Mouse (Mus musculus) MEL (cell line): ENCODE results near the gene Tcf7. TPM values are rescaled to one million over a fixed set of nuclear protein-coding genes. Genes with fewer than 3 reads are reported as not detected.

ENCODE experiments used
- DNase-seq: peaks from one replicate; pipeline ENCODE4 v3.0.0; 2011; ENCODE audit warnings: low read depth, low spot score
- H3K27ac ChIP-seq: 2 replicates; pipeline ENCODE4 v1.5.1; 2012; ENCODE audit warnings: low read depth, mild to moderate bottlenecking, control low read depth, low read length, moderate library complexity; ENCODE audit not compliant: control insufficient read depth
- H3K27me3 ChIP-seq, 2 experiments: fragments of 150-350 bp in 1 of 2; sonication (generic) in 1 of 2; 2 replicates each; pipeline ENCODE4 v1.6.1; 2012; ENCODE audit warnings: low read length in 2 of 2, mild to moderate bottlenecking in 2 of 2, improper control_type of control experiment in 1 of 2, moderate library complexity in 1 of 2; ENCODE audit not compliant: insufficient read depth in 2 of 2, control insufficient read depth in 1 of 2
- H3K36me3 ChIP-seq, 2 experiments: 2 replicates each; pipeline ENCODE4 v1.6.1; 2012 to 2014; ENCODE audit warnings: low read length in 2 of 2, improper control_type of control experiment in 1 of 2, inconsistent platforms in 1 of 2, mild to moderate bottlenecking in 1 of 2; ENCODE audit not compliant: insufficient read depth in 2 of 2, control insufficient read depth in 1 of 2
- H3K4me1 ChIP-seq, 2 experiments: fragments of 150-350 bp in 1 of 2; sonication (generic) in 1 of 2; 2 replicates each; pipeline ENCODE4 v1.6.1; 2012; ENCODE audit warnings: low read length in 2 of 2, improper control_type of control experiment in 1 of 2, mild to moderate bottlenecking in 1 of 2; ENCODE audit not compliant: insufficient read depth in 2 of 2, control insufficient read depth in 1 of 2
- H3K4me3 ChIP-seq, 2 experiments: fragments of 150-350 bp in 1 of 2; sonication (generic) in 1 of 2; 2 replicates each; pipeline ENCODE4 v1.5.1; 2012; ENCODE audit warnings: low read depth in 2 of 2, low read length in 2 of 2, mild to moderate bottlenecking in 2 of 2, moderate library complexity in 2 of 2, control low read depth in 1 of 2, improper control_type of control experiment in 1 of 2; ENCODE audit not compliant: control insufficient read depth in 1 of 2, insufficient read depth in 1 of 2
- H3K79me2 ChIP-seq: 2 replicates; pipeline ENCODE4 v1.6.1; 2012; ENCODE audit warnings: mild to moderate bottlenecking, low read length, moderate library complexity; ENCODE audit not compliant: control insufficient read depth, poor library complexity, insufficient read depth
- H3K9ac ChIP-seq: 2 replicates; pipeline ENCODE4 v1.6.1; 2012; ENCODE audit warnings: low read depth, mild to moderate bottlenecking, control low read depth, low read length, moderate library complexity; ENCODE audit not compliant: control insufficient read depth, poor library complexity, severe bottlenecking
- H3K9me3 ChIP-seq: fragments of 150-350 bp; sonication (generic); replicated peaks from 2 replicates; pipeline ENCODE4 v1.6.1; 2012; ENCODE audit warnings: mild to moderate bottlenecking, low read length, improper control_type of control experiment, moderate library complexity; ENCODE audit not compliant: insufficient read depth
- CHD1 ChIP-seq: IDR thresholded peaks from 2 replicates; pipeline ENCODE4 v1.6.1; 2012; ENCODE audit warnings: low read depth, mild to moderate bottlenecking, inconsistent platforms, low read length, improper control_type of control experiment
- CTCF ChIP-seq, 3 experiments: IDR thresholded peaks in 2 of 3; conservative IDR thresholded peaks in 1 of 3; 2 replicates each; pipeline ENCODE4 v1.5.1; 2011 to 2012; ENCODE audit warnings: low read length in 3 of 3, low read depth in 2 of 3, mild to moderate bottlenecking in 2 of 3, improper control_type of control experiment in 1 of 3, inconsistent platforms in 1 of 3, mixed read lengths in 1 of 3, moderate library complexity in 1 of 3; ENCODE audit not compliant: control insufficient read depth in 1 of 3, insufficient read depth in 1 of 3, poor library complexity in 1 of 3, severe bottlenecking in 1 of 3
- EP300 ChIP-seq, 2 experiments: IDR thresholded peaks; 2 replicates each; pipeline ENCODE4 v1.6.1; 2011; ENCODE audit warnings: improper control_type of control experiment in 2 of 2, low read length in 2 of 2, low read depth in 1 of 2, mild to moderate bottlenecking in 1 of 2
- GATA1 ChIP-seq: IDR thresholded peaks from 2 replicates; pipeline ENCODE4 v1.6.1; 2011; ENCODE audit warnings: low read depth, low read length, improper control_type of control experiment
- JUND ChIP-seq: IDR thresholded peaks from 2 replicates; pipeline ENCODE4 v1.6.1; 2011; ENCODE audit warnings: low read depth, mild to moderate bottlenecking, improper control_type of control experiment, low read length
- MAFK ChIP-seq: IDR thresholded peaks from 2 replicates; pipeline ENCODE4 v1.6.1; 2011; ENCODE audit warnings: low read depth, mild to moderate bottlenecking, low read length, improper control_type of control experiment, borderline replicate concordance
- MAX ChIP-seq: IDR thresholded peaks from 2 replicates; pipeline ENCODE4 v1.6.1; 2011; ENCODE audit warnings: low read length, improper control_type of control experiment
- MXI1 ChIP-seq: IDR thresholded peaks from 2 replicates; pipeline ENCODE4 v1.6.1; 2011; ENCODE audit warnings: mild to moderate bottlenecking, low read depth, low read length, improper control_type of control experiment
- MYC ChIP-seq: IDR thresholded peaks from 2 replicates; pipeline ENCODE4 v1.6.1; 2011; ENCODE audit warnings: low read depth, mild to moderate bottlenecking, low read length, improper control_type of control experiment, moderate library complexity
- NRF1 ChIP-seq: IDR thresholded peaks from 2 replicates; pipeline ENCODE4 v1.6.1; 2014; ENCODE audit warnings: low read depth, mild to moderate bottlenecking, inconsistent platforms, low read length, improper control_type of control experiment, moderate library complexity; ENCODE audit not compliant: poor library complexity, insufficient read depth, severe bottlenecking
- POLR2A ChIP-seq, 2 experiments: IDR thresholded peaks; 2 replicates each; pipeline ENCODE4 v1.6.1; 2011 to 2012; ENCODE audit warnings: low read length in 2 of 2, mild to moderate bottlenecking in 2 of 2, control low read depth in 1 of 2, improper control_type of control experiment in 1 of 2, low read depth in 1 of 2, moderate library complexity in 1 of 2; ENCODE audit not compliant: control insufficient read depth in 1 of 2, insufficient read depth in 1 of 2, poor library complexity in 1 of 2
- POLR2AphosphoS2 ChIP-seq: IDR thresholded peaks from 2 replicates; pipeline ENCODE4 v1.6.1; 2011; ENCODE audit warnings: low read length, improper control_type of control experiment
- RAD21 ChIP-seq: IDR thresholded peaks from 2 replicates; pipeline ENCODE4 v1.6.1; 2011; ENCODE audit warnings: mild to moderate bottlenecking, low read depth, low read length, improper control_type of control experiment
- RCOR1 ChIP-seq: IDR thresholded peaks from 2 replicates; pipeline ENCODE4 v1.6.1; 2012; ENCODE audit warnings: low read depth, mild to moderate bottlenecking, inconsistent platforms, low read length, improper control_type of control experiment
- TAL1 ChIP-seq: IDR thresholded peaks from 2 replicates; pipeline ENCODE4 v1.6.1; 2012; ENCODE audit warnings: mild to moderate bottlenecking, inconsistent platforms, low read length, moderate library complexity, mixed read lengths
- TCF12 ChIP-seq: IDR thresholded peaks from 2 replicates; pipeline ENCODE4 v1.6.1; 2014; ENCODE audit warnings: low read depth, mild to moderate bottlenecking, inconsistent platforms, low read length, improper control_type of control experiment, moderate library complexity
- UBTF ChIP-seq: IDR thresholded peaks from 2 replicates; pipeline ENCODE4 v1.6.1; 2012; ENCODE audit warnings: low read depth, mild to moderate bottlenecking, inconsistent platforms, low read length, improper control_type of control experiment, moderate library complexity, borderline replicate concordance; ENCODE audit not compliant: insufficient read depth
- ZC3H11A ChIP-seq: IDR thresholded peaks from 2 replicates; pipeline ENCODE4 v1.6.1; 2012; ENCODE audit warnings: low read depth, mild to moderate bottlenecking, inconsistent platforms, low read length, improper control_type of control experiment
- ZKSCAN1 ChIP-seq: IDR thresholded peaks from 2 replicates; pipeline ENCODE4 v1.6.1; 2012; ENCODE audit warnings: low read depth, mild to moderate bottlenecking, inconsistent platforms, low read length, improper control_type of control experiment, moderate library complexity
- ZNF384 ChIP-seq: IDR thresholded peaks from 2 replicates; pipeline ENCODE4 v1.6.1; 2012; ENCODE audit warnings: low read depth, mild to moderate bottlenecking, inconsistent platforms, low read length, improper control_type of control experiment
- polyA plus RNA-seq, 2 experiments: library from polyadenylated mRNA; stranded (reverse) in 1 of 2; unstranded in 1 of 2; fragments of >175 nt in 1 of 2; fragments of >200 nt in 1 of 2; gene quantifications; 2 replicates each; pipeline versions ENCODE4 v1.2.1 to v1.2.4; 2012; ENCODE audit warnings: low replicate concordance in 2 of 2, low read depth in 1 of 2; ENCODE audit not compliant: insufficient read length in 2 of 2, insufficient read depth in 1 of 2, missing spikeins in 1 of 2
- total RNA-seq: library from RNA; depleted of rRNA; stranded (reverse); fragments of 300-350 nt; gene quantifications from 2 replicates; pipeline ENCODE4 v1.2.3, GENCODE M21; 2012

Tcf7 gene
- total and polyA plus RNA-seq, 3 experiments: 0.12 to 2.3 TPM; not detected in 1

GRCm38 (mm10) chr11:52234509-52234908 lies 48.3 kb downstream of the Tcf7 start:
- H3K9me3 ChIP-seq: no peaks in the 10 kb centered on the region
- H3K36me3 ChIP-seq: peaks cover 19 to 32% of the 10 kb centered on the region in 2 experiments
- no peak overlapping the region for H3K27ac ChIP-seq
- 0 out of 4 replicates have a peak overlapping the region, but pooled peaks of 1 of the 2 experiments have one; percentile 19 for H3K4me3 ChIP-seq
- peaks cover 56% of the 10 kb centered on the region for H3K79me2 ChIP-seq
- no peak overlapping the region for H3K9ac ChIP-seq
- no peaks in the 10 kb centered on the region for H3K27me3 ChIP-seq
- no peak for DNase-seq
- H3K4me1 ChIP-seq: peaks cover 6 to 25% of the 10 kb centered on the region in 2 experiments
- no peak for TF ChIP-seq MXI1
- TF ChIP-seq MAFK: no peak
- TF ChIP-seq ZKSCAN1: no peak
- TF ChIP-seq ZC3H11A: no peak
- TF ChIP-seq CTCF (IDR thresholded peaks at IDR 0.05 in 2 of 3, conservative IDR thresholded peaks at IDR 0.05 in 1 of 3; ENCODE audit: control insufficient read depth in 1 of 3, insufficient read depth in 1 of 3, low read depth in 2 of 3, low read length in 3 of 3, poor library complexity in 1 of 3, severe bottlenecking in 1 of 3): no peak
- TF ChIP-seq TAL1: no peak
- TF ChIP-seq POLR2A (IDR thresholded peaks at IDR 0.05; ENCODE audit: control insufficient read depth in 1 of 2, insufficient read depth in 1 of 2, low read depth in 1 of 2, low read length in 2 of 2, poor library complexity in 1 of 2): no peak
- no peak for TF ChIP-seq ZNF384
- no peak for TF ChIP-seq NRF1
- no peak for TF ChIP-seq MYC
- TF ChIP-seq RCOR1: no peak
- no peak for TF ChIP-seq EP300 (IDR thresholded peaks at IDR 0.05; ENCODE audit: low read depth in 1 of 2, low read length in 2 of 2)
- TF ChIP-seq RAD21: no peak
- TF ChIP-seq MAX: no peak
- TF ChIP-seq GATA1: no peak
- TF ChIP-seq UBTF: no peak
- TF ChIP-seq POLR2AphosphoS2: no peak
- TF ChIP-seq CHD1: no peak
- no peak for TF ChIP-seq TCF12
- no peak for TF ChIP-seq JUND

DNA sequence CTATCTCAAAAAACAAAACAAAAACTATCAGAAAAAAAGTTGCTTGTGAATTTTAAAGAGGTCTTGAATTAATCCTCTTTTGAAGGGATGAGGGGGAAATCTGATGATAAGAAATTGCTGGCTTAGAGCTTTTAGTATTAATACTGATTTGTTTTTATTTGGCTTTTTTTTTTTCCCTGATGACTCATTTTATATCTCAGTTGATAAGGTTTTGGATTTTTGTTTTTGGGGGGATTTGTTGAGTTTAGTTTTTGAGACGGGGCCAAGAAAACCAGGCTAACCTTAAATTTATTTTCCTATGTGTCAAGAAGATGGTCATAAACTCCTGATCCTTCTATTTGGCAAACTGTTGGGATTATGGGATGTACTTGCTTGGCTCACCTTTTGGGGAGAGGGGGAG lies 48.9 kb downstream of the Tcf7 start:
- Histone ChIP-seq H3K27ac (no peak overlapping the region), H3K9me3 (no peaks in the 10 kb centered on the region), H3K9ac (peak overlapping the region; percentile 91), H3K27me3 (no peaks in the 10 kb centered on the region), H3K36me3 (peaks cover 19 to 32% of the 10 kb centered on the region in 2 experiments), H3K4me1 (peaks cover 6 to 25% of the 10 kb centered on the region in 2 experiments), H3K79me2 (peaks cover 56% of the 10 kb centered on the region), H3K4me3 (peak overlapping the region; percentile 25 to 70; a peak in 3 of 4 replicates)
- TF ChIP-seq RCOR1: peak; percentile 61; the same call in 1 of the 2 replicates
- peak; percentile 41; the same call in 1 of the 2 replicates for TF ChIP-seq GATA1
- no peak for TF ChIP-seq MXI1
- TF ChIP-seq ZNF384: 0 out of 2 replicates have a peak, but pooled peaks have one; percentile 64
- no peak for DNase-seq
